Mouse (Mus musculus): ENCODE data around the gene Slc29a3. TPM values are rescaled to one million over a fixed set of nuclear protein-coding genes. Genes with fewer than 3 reads are reported as not detected.

The Slc29a3 gene
- polyA plus RNA-seq, 1 experiment from 2014 or later, result 4.4 TPM

- H3K9me3 ChIP-seq (replicated peaks; ENCODE audit: control insufficient read depth, low read length), result no peaks in the 10 kb centered on the region
- WGBS (ENCODE audit: insufficient replicate concordance), result 81% methylated on average over 13 of the region's 13 CpGs
- H3K9ac ChIP-seq (ENCODE audit: low read depth, low read length), result no peak overlapping the region
- no peak overlapping the region for H3K4me3 ChIP-seq (ENCODE audit: low read depth, low read length)
- ATAC-seq (ENCODE audit: low read depth), result no peak
- no peak overlapping the region for H3K27ac ChIP-seq (ENCODE audit: low read length)
- no peaks in the 10 kb centered on the region for H3K27me3 ChIP-seq (ENCODE audit: control insufficient read depth, insufficient read depth, low read depth, low read length)
- H3K36me3 ChIP-seq (ENCODE audit: control insufficient read depth, insufficient read depth), result no peaks in the 10 kb centered on the region
- H3K4me2 ChIP-seq (ENCODE audit: low read depth, low read length), result no peak overlapping the region
- no peaks in the 10 kb centered on the region for H3K4me1 ChIP-seq (ENCODE audit: control insufficient read depth, low read depth, low read length)
Measured at GRCm38 (mm10) chr10:60774616-60775015, 22.0 kb upstream of the Slc29a3 start.

DNA sequence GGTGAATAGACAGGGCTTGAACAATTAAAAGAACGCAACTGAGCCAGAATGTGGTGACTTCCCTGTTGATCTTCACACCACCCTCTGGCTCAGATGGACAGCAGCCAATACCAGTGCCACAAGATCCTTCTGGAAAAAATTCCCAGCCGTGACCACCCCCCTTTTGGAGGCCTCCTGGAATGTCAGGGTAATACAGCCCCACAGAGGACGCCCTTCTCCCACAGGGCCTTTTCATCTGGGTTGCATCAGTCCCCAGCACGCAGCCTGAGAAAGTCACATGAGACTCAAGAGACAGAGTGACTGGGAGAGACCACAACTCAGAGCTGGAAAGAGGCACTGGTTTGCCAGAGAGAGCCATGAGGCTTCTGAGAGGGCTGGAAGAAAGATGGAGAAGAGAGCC is 18.3 kb upstream of the Slc29a3 start:
- Histone ChIP-seq H3K9me3 (replicated peaks; ENCODE audit: control insufficient read depth, low read length) (no peaks in the 10 kb centered on the region), H3K27me3 (ENCODE audit: control insufficient read depth, insufficient read depth, low read depth, low read length) (no peaks in the 10 kb centered on the region), H3K27ac (ENCODE audit: low read length) (no peak overlapping the region), H3K4me1 (ENCODE audit: control insufficient read depth, low read depth, low read length) (no peaks in the 10 kb centered on the region), H3K9ac (ENCODE audit: low read depth, low read length) (no peak overlapping the region), H3K36me3 (ENCODE audit: control insufficient read depth, insufficient read depth) (no peaks in the 10 kb centered on the region), H3K4me2 (ENCODE audit: low read depth, low read length) (no peak overlapping the region), H3K4me3 (ENCODE audit: low read depth, low read length) (no peak overlapping the region)
- ATAC-seq (ENCODE audit: low read depth), result no peak
- WGBS (ENCODE audit: insufficient replicate concordance), result 65% methylated on average over 4 of the region's 4 CpGs

DNA sequence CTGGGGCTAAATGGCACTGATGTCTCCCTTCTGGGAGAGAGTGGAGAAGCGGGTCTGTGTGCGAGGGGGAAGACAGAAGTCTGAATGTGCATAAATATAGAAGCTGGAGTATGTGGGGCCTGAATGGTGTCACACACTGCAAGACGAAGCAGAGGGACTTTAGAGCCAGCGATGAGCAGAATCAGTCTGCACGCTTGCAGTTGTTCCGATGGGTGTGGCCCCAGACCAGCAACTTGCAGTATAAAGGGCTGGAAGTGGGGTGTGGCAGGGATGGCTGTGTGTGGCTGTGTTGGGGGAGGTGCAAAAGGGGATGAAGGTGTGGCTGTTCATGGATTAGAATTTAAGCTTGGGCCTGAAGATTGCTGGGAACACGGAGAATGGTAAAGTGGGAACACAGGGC is 16.0 kb upstream of the Slc29a3 start:
- Histone ChIP-seq H3K4me1 (ENCODE audit: control insufficient read depth, low read depth, low read length) (no peaks in the 10 kb centered on the region), H3K9ac (ENCODE audit: low read depth, low read length) (no peak overlapping the region), H3K9me3 (replicated peaks; ENCODE audit: control insufficient read depth, low read length) (no peaks in the 10 kb centered on the region), H3K27me3 (ENCODE audit: control insufficient read depth, insufficient read depth, low read depth, low read length) (no peaks in the 10 kb centered on the region), H3K4me2 (ENCODE audit: low read depth, low read length) (no peak overlapping the region), H3K36me3 (ENCODE audit: control insufficient read depth, insufficient read depth) (no peaks in the 10 kb centered on the region), H3K27ac (ENCODE audit: low read length) (no peak overlapping the region), H3K4me3 (ENCODE audit: low read depth, low read length) (no peak overlapping the region)
- ATAC-seq (ENCODE audit: low read depth), result no peak
- 67% methylated on average over 7 of the region's 7 CpGs for WGBS (ENCODE audit: insufficient replicate concordance)

- H3K36me3 ChIP-seq (ENCODE audit: control insufficient read depth, insufficient read depth), result no peaks in the 10 kb centered on the region
- WGBS (ENCODE audit: insufficient replicate concordance), result 60% methylated on average over 7 of the region's 7 CpGs
Measured at GRCm38 (mm10) chr10:60767400-60767799, 14.8 kb upstream of the Slc29a3 start.

GRCm38 (mm10) chr10:60762126-60762525 is 9.5 kb upstream of the Slc29a3 start:
- Histone ChIP-seq H3K36me3 (ENCODE audit: control insufficient read depth, insufficient read depth) (no peaks in the 10 kb centered on the region), H3K27ac (ENCODE audit: low read length) (no peak overlapping the region), H3K9ac (ENCODE audit: low read depth, low read length) (no peak overlapping the region), H3K27me3 (ENCODE audit: control insufficient read depth, insufficient read depth, low read depth, low read length) (no peaks in the 10 kb centered on the region), H3K4me1 (ENCODE audit: control insufficient read depth, low read depth, low read length) (no peaks in the 10 kb centered on the region), H3K4me3 (ENCODE audit: low read depth, low read length) (no peak overlapping the region), H3K4me2 (ENCODE audit: low read depth, low read length) (no peak overlapping the region), H3K9me3 (replicated peaks; ENCODE audit: control insufficient read depth, low read length) (no peaks in the 10 kb centered on the region)
- WGBS (ENCODE audit: insufficient replicate concordance), result 67% methylated on average over 1 of the region's 1 CpGs
- ATAC-seq (ENCODE audit: low read depth), result no peak

More at GRCm38 (mm10) chr10:60767400-60767799, 14.8 kb upstream of the Slc29a3 start:
- Histone ChIP-seq H3K4me3 (ENCODE audit: low read depth, low read length) (no peak overlapping the region), H3K4me2 (ENCODE audit: low read depth, low read length) (no peak overlapping the region), H3K9ac (ENCODE audit: low read depth, low read length) (no peak overlapping the region), H3K9me3 (replicated peaks; ENCODE audit: control insufficient read depth, low read length) (no peaks in the 10 kb centered on the region), H3K27ac (ENCODE audit: low read length) (no peak overlapping the region), H3K4me1 (ENCODE audit: control insufficient read depth, low read depth, low read length) (no peaks in the 10 kb centered on the region), H3K27me3 (ENCODE audit: control insufficient read depth, insufficient read depth, low read depth, low read length) (no peaks in the 10 kb centered on the region)
- no peak for ATAC-seq (ENCODE audit: low read depth)

DNA sequence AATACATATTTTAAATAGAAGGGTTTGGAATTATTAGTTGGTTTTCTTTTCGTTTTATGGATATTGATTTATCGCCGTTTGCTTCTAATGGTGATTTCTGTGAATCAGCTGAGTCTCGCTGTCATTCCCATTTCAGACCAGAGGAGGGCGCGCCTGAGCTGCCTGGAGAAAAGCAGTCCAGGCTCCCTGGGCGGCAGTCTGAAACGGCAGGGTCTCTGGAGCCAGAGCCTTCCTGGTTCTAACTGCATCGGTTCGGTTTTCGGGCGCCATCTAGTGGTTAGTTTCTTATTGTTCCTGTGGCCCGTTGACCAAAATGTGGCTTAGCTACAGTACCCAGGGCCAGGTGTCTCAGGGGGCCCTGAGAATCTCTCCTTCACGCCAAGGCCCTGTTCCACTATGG is 7.8 kb upstream of the Slc29a3 start:
- ATAC-seq (ENCODE audit: low read depth), result peak; percentile 68; the same call in 1 of the 2 replicates
- 4% methylated on average over 14 of the region's 14 CpGs for WGBS (ENCODE audit: insufficient replicate concordance)

DNA sequence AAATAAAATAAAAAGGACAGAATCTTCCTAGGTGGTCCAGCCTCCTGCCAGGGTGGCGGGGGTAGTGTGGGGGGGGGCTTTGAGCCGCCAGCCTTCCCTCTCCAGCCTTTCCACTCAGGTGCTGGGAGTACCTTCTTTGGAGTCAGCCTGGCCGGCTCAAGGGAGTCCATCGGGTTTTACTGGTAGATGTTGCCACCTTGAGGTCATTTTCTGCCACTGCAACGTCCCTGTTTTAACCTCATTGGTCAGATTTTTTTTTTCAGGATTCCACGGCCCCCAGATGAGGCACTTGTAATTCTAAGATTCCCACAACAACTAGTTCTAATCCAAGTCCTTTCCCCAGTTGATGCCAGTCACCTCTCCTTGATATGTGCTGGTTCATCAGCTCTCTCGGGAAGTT is 4.4 kb upstream of the Slc29a3 start:
- H3K36me3 ChIP-seq (ENCODE audit: control insufficient read depth, insufficient read depth), result no peaks in the 10 kb centered on the region
- no peak for ATAC-seq (ENCODE audit: low read depth)
- no peaks in the 10 kb centered on the region for H3K27me3 ChIP-seq (ENCODE audit: control insufficient read depth, insufficient read depth, low read depth, low read length)
- no peak overlapping the region for H3K9ac ChIP-seq (ENCODE audit: low read depth, low read length)
- 7% methylated on average over 7 of the region's 7 CpGs for WGBS (ENCODE audit: insufficient replicate concordance)
- H3K9me3 ChIP-seq (replicated peaks; ENCODE audit: control insufficient read depth, low read length), result no peaks in the 10 kb centered on the region
- no peak overlapping the region for H3K27ac ChIP-seq (ENCODE audit: low read length)
- no peak overlapping the region for H3K4me2 ChIP-seq (ENCODE audit: low read depth, low read length)
- no peak overlapping the region for H3K4me3 ChIP-seq (ENCODE audit: low read depth, low read length)
- peaks cover 10% of the 10 kb centered on the region for H3K4me1 ChIP-seq (ENCODE audit: control insufficient read depth, low read depth, low read length)

More for the DNA sequence above, 7.8 kb upstream of the Slc29a3 start:
- Histone ChIP-seq H3K4me2 (ENCODE audit: low read depth, low read length) (no peak overlapping the region), H3K9me3 (replicated peaks; ENCODE audit: control insufficient read depth, low read length) (no peaks in the 10 kb centered on the region), H3K4me1 (ENCODE audit: control insufficient read depth, low read depth, low read length) (no peaks in the 10 kb centered on the region), H3K4me3 (ENCODE audit: low read depth, low read length) (no peak overlapping the region), H3K9ac (ENCODE audit: low read depth, low read length) (no peak overlapping the region), H3K27me3 (ENCODE audit: control insufficient read depth, insufficient read depth, low read depth, low read length) (no peaks in the 10 kb centered on the region), H3K27ac (ENCODE audit: low read length) (no peak overlapping the region), H3K36me3 (ENCODE audit: control insufficient read depth, insufficient read depth) (no peaks in the 10 kb centered on the region)

DNA sequence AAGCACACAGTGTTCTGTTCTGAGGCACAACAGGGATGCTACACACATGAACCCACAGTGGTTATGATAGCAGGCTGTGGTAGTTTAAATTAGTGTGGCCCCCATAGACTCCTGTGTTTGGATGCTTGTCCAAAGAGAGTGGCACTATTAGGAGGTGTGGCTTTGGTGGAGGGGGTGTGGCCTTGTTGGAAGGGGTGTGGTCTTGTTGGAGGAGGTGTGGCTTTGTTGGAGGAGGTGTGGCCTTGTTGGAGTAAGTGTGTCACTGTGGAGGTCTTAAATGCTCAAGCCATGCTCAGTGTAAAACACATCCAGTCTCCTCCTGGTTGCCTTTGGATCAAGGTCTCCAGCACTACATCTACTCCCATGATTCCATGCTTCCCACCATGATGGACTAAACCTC is 3.6 kb upstream of the Slc29a3 start:
- H3K27me3 ChIP-seq (ENCODE audit: control insufficient read depth, insufficient read depth, low read depth, low read length), result no peaks in the 10 kb centered on the region
- H3K4me1 ChIP-seq (ENCODE audit: control insufficient read depth, low read depth, low read length), result peaks cover 10% of the 10 kb centered on the region
- no peak overlapping the region for H3K27ac ChIP-seq (ENCODE audit: low read length)
- no peak overlapping the region for H3K9ac ChIP-seq (ENCODE audit: low read depth, low read length)
- H3K36me3 ChIP-seq (ENCODE audit: control insufficient read depth, insufficient read depth), result no peaks in the 10 kb centered on the region
- no peak overlapping the region for H3K4me2 ChIP-seq (ENCODE audit: low read depth, low read length)
- H3K4me3 ChIP-seq (ENCODE audit: low read depth, low read length), result no peak overlapping the region
- no peaks in the 10 kb centered on the region for H3K9me3 ChIP-seq (replicated peaks; ENCODE audit: control insufficient read depth, low read length)
- no peak for ATAC-seq (ENCODE audit: low read depth)

GRCm38 (mm10) chr10:60753941-60754340 is 1.3 kb upstream of the Slc29a3 start:
- H3K27me3 ChIP-seq (ENCODE audit: control insufficient read depth, insufficient read depth, low read depth, low read length), result no peaks in the 10 kb centered on the region
- H3K9ac ChIP-seq (ENCODE audit: low read depth, low read length), result no peak overlapping the region
- H3K4me2 ChIP-seq (ENCODE audit: low read depth, low read length), result no peak overlapping the region
- no peak overlapping the region for H3K27ac ChIP-seq (ENCODE audit: low read length)
- no peak for ATAC-seq (ENCODE audit: low read depth)
- H3K36me3 ChIP-seq (ENCODE audit: control insufficient read depth, insufficient read depth), result no peaks in the 10 kb centered on the region
- H3K4me1 ChIP-seq (ENCODE audit: control insufficient read depth, low read depth, low read length), result peaks cover 10% of the 10 kb centered on the region
- no peak overlapping the region for H3K4me3 ChIP-seq (ENCODE audit: low read depth, low read length)
- no peaks in the 10 kb centered on the region for H3K9me3 ChIP-seq (replicated peaks; ENCODE audit: control insufficient read depth, low read length)
- WGBS (ENCODE audit: insufficient replicate concordance), result 66% methylated on average over 8 of the region's 8 CpGs

DNA sequence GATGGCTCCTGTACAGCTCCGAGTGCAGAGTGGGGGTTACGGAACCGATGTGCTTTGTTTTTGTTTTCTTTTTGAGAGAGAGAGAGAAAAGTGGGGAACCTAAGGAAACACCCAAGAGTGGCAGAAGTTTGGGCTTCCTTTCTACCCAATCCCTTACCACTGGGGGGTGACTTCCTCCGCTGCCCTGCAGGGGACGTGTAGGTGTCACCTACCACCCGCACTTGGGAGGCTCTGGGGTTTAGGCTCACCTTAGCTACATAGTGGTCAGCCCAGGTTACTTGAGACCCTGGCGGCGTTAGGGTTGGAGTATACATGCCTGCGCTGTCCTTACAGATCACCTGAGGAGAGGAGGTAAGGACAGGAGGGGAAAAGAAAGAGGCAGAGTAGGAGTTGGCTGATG is 667 bp upstream of the Slc29a3 start:
- no peaks in the 10 kb centered on the region for H3K27me3 ChIP-seq (ENCODE audit: control insufficient read depth, insufficient read depth, low read depth, low read length)
- H3K36me3 ChIP-seq (ENCODE audit: control insufficient read depth, insufficient read depth), result no peaks in the 10 kb centered on the region
- no peaks in the 10 kb centered on the region for H3K9me3 ChIP-seq (replicated peaks; ENCODE audit: control insufficient read depth, low read length)
- H3K4me3 ChIP-seq (ENCODE audit: low read depth, low read length), result no peak overlapping the region
- WGBS (ENCODE audit: insufficient replicate concordance), result 75% methylated on average over 9 of the region's 9 CpGs
- no peak overlapping the region for H3K27ac ChIP-seq (ENCODE audit: low read length)
- H3K9ac ChIP-seq (ENCODE audit: low read depth, low read length), result peak overlapping the region; percentile 56; the same call in 1 of the 2 replicates
- H3K4me1 ChIP-seq (ENCODE audit: control insufficient read depth, low read depth, low read length), result peaks cover 10% of the 10 kb centered on the region
- no peak for ATAC-seq (ENCODE audit: low read depth)
- H3K4me2 ChIP-seq (ENCODE audit: low read depth, low read length), result peak overlapping the region; percentile 77
